Mouse (Mus musculus) spleen, postnatal 4 days (tissue): ENCODE measurements at regions not wholly inside any gene's neighbourhood (a gene's known extent, or its start where the extent isn't known, plus 50 kb on each side); places are given as distances from the start of the nearest gene placed in this dataset.
"Not testable (repeated sequence)": the region's sequence is repeated elsewhere in the genome, so short reads cannot be mapped to it uniquely, and the experiment has no call there.

Source experiments
- DNase-seq, 2 experiments: peaks; one replicate each; pipeline ENCODE4 v3.0.0; 2022; ENCODE audit warnings: low spot score in 2 of 2

- DNase-seq, result not testable (repeated sequence)
These were observed 393.2 kb downstream of the Gpm6a start for GRCm38 (mm10) chr8:55347851-55348250.

DNA sequence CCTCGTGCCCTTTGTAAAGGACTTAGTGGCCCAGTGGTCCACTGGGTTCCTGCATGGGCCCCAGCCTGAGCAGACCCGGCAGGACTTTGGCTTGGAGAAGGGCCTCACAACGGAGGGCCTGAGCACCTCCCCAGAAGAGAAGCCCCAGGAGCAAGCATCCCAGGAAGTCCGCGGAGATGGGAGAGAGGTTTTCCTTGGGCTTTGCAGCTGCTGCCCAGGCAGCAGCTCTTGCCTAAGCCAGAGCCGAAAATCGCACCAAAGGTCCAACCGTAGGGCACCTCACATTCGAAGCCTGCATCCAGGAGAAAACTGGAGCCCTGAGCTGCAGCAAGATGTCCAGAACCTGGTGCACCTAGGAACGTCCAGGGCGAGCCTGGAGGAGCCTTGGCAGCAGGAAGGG lies 405.2 kb downstream of the Gpm6a start:
- DNase-seq, result peak; percentile 27 to 74

DNA sequence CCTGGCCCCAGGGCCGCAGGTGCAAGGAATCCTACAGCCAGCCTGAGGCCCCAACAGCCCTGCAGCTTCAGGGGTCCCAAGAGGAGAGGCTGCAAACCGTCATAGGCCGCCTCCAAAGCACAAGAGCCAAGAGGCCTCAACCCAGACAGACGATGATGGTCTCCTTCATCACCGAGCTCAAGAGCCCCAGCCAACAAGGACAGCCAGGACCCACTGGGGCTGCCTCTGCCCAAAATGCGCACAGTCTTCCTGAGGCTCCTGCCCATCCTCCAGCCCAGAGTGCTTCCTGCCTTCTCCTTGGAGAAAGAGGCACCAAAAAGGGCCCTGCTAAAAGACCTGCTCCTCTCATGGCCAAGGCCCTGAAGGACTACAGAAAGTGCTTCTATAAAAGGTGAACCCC lies 412.8 kb downstream of the Gpm6a start:
- peak in 1 of 2 experiments; percentile 24 for DNase-seq

- DNase-seq, result no peak
These were observed 442.4 kb downstream of the Gpm6a start for GRCm38 (mm10) chr8:55397046-55397445.

DNA sequence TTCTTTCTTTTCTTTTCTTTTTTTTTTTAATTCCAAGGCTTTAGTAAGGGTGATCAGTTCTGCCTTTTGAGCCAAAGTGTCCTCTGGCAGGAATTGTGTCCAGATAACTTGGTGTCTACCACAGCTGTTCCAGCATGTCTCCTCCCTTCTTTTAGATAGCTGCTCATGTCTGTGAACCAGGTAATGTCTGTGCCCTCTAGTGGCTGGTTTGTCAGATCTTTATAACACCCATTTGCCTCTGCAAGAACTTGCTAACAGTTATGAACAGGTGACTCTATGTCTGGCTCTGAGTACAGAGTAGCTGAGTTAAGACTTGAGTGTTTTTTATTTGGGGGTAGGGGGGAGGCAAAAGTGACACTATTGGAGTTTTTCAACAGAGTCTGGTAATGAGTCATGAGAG lies 443.7 kb downstream of the Gpm6a start:
- no peak for DNase-seq

DNA sequence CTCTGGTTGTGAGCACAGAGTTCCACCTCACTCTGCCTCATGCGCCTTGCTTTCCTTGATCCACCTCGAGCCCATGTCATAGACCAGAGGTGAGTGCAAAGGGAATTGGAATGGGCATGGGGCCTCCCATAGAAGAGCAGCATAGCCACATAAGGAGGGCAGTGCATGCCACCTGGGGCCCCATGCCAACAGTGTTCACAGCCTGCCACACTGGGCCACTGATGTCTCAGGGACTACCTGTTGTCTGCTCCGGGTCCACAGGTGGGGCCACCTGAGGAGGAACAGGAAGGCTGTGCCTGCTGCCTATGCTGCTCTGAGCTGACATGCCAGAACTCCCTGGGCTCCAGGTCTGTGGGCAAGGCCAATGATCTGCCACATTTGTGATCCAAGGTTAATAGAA lies 445.8 kb downstream of the Gpm6a start:
- no peak for DNase-seq

- not testable (repeated sequence) for DNase-seq
These were observed 452.3 kb downstream of the Gpm6a start for GRCm38 (mm10) chr8:55406903-55407302.
